Mouse (Mus musculus) brain, embryonic 14.5 days (tissue): ENCODE measurements at regions not wholly inside any gene's neighbourhood (a gene's known extent, or its start where the extent isn't known, plus 50 kb on each side); places are given as distances from the start of the nearest gene placed in this dataset.

Source experiments
- CTCF ChIP-seq: fragments of 200-500 bp; IDR thresholded peaks from 2 replicates; pipeline ENCODE4 v1.5.1; 2012; ENCODE audit warnings: inconsistent platforms, mild to moderate bottlenecking, moderate library complexity, borderline replicate concordance; ENCODE audit not compliant: insufficient read depth, insufficient read length; ENCODE audit errors: extremely low read depth
- POLR2A ChIP-seq: fragments of 200-500 bp; IDR thresholded peaks from 2 replicates; pipeline ENCODE4 v1.6.1; 2012; ENCODE audit warnings: mild to moderate bottlenecking, inconsistent platforms, borderline replicate concordance; ENCODE audit not compliant: poor library complexity, insufficient read depth, insufficient read length, severe bottlenecking; ENCODE audit errors: extremely low read depth

DNA sequence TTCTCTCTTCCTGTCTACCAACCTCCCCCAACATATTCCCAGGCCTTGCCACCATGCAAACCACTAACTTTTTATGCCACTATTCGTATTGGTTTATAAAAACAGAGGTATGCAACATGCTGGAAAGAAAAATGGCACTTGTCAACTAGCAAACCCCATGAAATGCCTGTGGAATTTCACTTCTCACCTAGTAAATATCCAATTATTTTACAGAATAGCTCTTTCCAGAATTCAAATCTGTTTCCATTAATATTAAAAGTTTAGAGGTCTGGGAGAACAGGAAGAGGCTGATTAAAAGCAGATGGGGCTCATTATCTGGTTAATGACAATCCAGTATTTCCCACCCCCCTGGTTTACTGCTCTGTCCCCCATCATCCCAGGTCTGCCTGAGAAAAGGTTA is 62.0 kb downstream of the 1700080O16Rik start:
- TF ChIP-seq CTCF (no peak), POLR2A (no peak)
